ENCODE assay signal across 15 mouse cellular contexts in the genomic region with DNA sequence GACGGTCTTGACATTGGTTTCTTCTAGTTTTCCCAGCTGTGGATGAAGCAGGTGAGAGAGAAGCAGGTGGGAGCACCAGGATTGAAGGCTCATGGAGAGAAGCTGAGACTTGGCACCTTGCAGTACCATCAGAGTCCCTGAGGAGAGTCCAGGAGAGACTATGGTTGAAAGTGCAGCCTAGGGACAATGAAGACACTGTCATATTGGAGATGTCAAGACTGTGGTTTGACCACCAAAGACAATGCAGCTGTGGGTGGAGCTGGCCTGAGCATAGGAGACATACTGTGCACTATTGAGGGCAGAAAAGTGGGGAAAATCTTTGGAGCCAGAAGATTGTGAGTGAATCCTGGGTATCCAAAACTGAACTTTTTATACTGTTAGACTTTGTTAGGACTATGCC.
"Had no signal": no experiment of that assay in that cellular context is flagged by ENCODE, and none has a peak within 500 bp of the region (broad histone marks: within the 10 kb centered on the region; RNA-seq: fewer than 3 reads in every experiment).

No protein-coding gene starts in this region.

- H3K27ac ChIP-seq: neural tube, embryonic 15.5 days; stomach, embryonic 15.5 days; stomach, postnatal 0 days had no signal

- H3K36me3 ChIP-seq: neural tube, embryonic 15.5 days; stomach, embryonic 15.5 days had no signal

- H3K9ac ChIP-seq: neural tube, embryonic 15.5 days; stomach, embryonic 15.5 days had no signal

- H3K4me1 ChIP-seq: neural tube, embryonic 15.5 days; stomach, embryonic 15.5 days had no signal

- H3K4me2 ChIP-seq: neural tube, embryonic 15.5 days; stomach, embryonic 15.5 days had no signal

- H3K9me3 ChIP-seq: neural tube, embryonic 15.5 days; stomach, embryonic 15.5 days had no signal

- H3K4me3 ChIP-seq: neural tube, embryonic 15.5 days; stomach, embryonic 15.5 days had no signal

- H3K27me3 ChIP-seq: neural tube, embryonic 15.5 days; stomach, embryonic 15.5 days had no signal

- DNase-seq: retina, postnatal 1 day; right cerebral cortex, adult 18-20 months; right cerebral cortex, postnatal 14 days; right cerebral cortex, postnatal 25 days; right cerebral cortex, postnatal 4 days; spleen, adult 18-20 months; thymus, adult 18-20 months; thymus, adult 2 months; thymus, postnatal 14 days; thymus, postnatal 25 days; thymus, postnatal 36 days; thymus, postnatal 4 days had no signal
